Mouse (Mus musculus): ENCODE measurements around the gene Ctdspl. TPM values are rescaled to one million over a fixed set of nuclear protein-coding genes. Genes with fewer than 3 reads are reported as not detected.

Ctdspl gene
- polyA plus RNA-seq, 1 experiment from 2014 or later: 8.1 TPM

DNA sequence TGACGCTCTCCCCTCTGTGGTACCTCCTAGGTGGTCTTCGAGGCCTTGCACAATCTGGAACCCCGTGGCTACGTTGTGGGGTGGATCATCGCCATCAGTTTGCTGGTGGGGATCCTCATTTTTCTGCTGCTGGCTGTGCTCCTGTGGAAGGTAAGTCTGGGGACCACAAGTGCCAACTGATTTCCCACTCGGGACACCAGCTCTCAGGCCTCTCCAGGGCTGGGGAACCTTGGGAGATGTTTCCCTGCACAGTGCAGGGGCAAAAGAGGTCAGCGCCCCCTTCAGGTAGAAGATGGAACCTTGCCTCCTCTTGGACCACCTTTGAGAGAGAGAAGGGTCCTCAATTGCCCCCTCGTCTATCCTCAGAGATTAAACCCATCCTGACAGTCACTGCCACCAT lies 38.5 kb upstream of the Ctdspl start:
- Histone ChIP-seq H3K4me1 (ENCODE audit: control insufficient read depth, insufficient read depth, low read length) (no peaks in the 10 kb centered on the region; the same call in 1 of the 2 replicates), H3K27me3 (ENCODE audit: control insufficient read depth, insufficient read depth, low read length) (no peaks in the 10 kb centered on the region), H3K4me2 (ENCODE audit: low read depth, low read length) (no peak overlapping the region), H3K4me3 (ENCODE audit: low read length) (no peak overlapping the region), H3K36me3 (ENCODE audit: control insufficient read depth, insufficient read depth) (peaks cover 5% of the 10 kb centered on the region; the same call in 1 of the 2 replicates), H3K9me3 (replicated peaks; ENCODE audit: control insufficient read depth, low read length) (no peaks in the 10 kb centered on the region), H3K27ac (ENCODE audit: low read length) (no peak overlapping the region), H3K9ac (ENCODE audit: low read length) (no peak overlapping the region)
- 93% methylated on average over 8 of the region's 8 CpGs for WGBS
- no peak for ATAC-seq (replicated peaks; ENCODE audit: extremely low read depth, insufficient read depth, low FRiP score)

DNA sequence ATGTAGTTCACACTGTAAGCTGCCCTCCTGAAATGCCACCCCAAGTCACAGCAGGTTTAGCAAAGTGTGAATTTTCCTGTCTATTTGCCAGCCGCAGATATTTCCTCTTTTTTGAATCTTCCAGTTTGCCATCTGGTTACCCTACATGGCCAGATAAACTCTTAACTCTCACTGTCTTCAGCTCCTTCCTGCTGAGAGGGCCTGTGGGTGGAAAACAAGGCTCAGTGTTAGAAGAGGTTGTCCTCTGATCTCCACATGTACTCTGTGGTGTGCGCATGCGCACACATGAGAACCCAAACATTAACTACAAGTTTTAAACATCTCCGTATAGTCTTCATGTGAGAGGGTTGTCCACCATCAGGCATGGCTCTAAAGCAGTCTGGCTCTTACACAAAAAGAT lies 36.1 kb upstream of the Ctdspl start:
- WGBS: 75% methylated on average over 4 of the region's 4 CpGs
- Histone ChIP-seq H3K36me3 (ENCODE audit: control insufficient read depth, insufficient read depth) (peaks cover 5% of the 10 kb centered on the region; the same call in 1 of the 2 replicates), H3K27me3 (ENCODE audit: control insufficient read depth, insufficient read depth, low read length) (no peaks in the 10 kb centered on the region)

DNA sequence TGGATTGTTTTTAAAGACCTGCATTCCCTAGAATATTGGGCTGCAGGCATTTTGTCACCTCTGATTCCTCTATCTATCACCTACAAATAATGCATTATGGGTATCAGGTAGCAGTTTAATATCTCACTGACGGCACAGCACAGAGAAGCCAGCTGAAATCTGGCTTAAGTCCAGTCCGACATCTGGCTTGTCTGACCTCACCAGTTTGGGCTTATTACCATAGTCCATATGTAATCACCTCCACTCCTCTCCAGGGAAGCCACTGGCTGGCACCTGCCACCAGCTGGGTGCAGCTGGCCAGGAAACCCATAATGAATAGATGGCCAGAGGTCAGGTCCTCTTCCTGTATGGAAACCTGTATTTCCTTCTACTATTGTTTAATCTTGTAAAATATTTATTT lies 35.6 kb upstream of the Ctdspl start:
- H3K4me3 ChIP-seq (ENCODE audit: low read length): no peak overlapping the region

More for the DNA sequence above, 36.1 kb upstream of the Ctdspl start:
- H3K4me2 ChIP-seq (ENCODE audit: low read depth, low read length): no peak overlapping the region
- no peak for ATAC-seq (replicated peaks; ENCODE audit: extremely low read depth, insufficient read depth, low FRiP score)
- H3K4me1 ChIP-seq (ENCODE audit: control insufficient read depth, insufficient read depth, low read length): no peaks in the 10 kb centered on the region; the same call in 1 of the 2 replicates
- H3K9ac ChIP-seq (ENCODE audit: low read length): no peak overlapping the region
- 0 out of 2 replicates have a peak overlapping the region, but pooled peaks have one; percentile 2 for H3K27ac ChIP-seq (ENCODE audit: low read length)
- H3K9me3 ChIP-seq (replicated peaks; ENCODE audit: control insufficient read depth, low read length): no peaks in the 10 kb centered on the region
- no peak overlapping the region for H3K4me3 ChIP-seq (ENCODE audit: low read length)

DNA sequence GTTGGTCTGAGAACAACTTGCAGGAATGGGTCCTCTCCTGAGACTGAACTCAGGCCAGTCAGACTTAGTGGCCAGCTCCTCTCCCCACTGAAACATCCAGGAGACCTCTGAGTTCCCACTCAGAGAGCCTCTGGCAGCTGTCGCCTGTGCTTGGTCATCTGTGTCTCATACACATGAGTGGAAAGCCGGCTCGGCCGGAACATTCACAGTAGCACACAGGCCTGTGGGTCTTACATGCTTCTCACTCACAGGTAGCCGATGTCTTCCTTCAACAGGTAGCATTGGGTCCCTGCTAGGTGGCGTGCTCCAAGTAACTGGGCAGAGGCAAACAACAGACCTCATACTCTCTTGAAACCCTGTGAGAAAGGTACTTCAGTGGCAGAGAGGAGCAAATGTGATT lies 35.2 kb upstream of the Ctdspl start:
- H3K4me1 ChIP-seq (ENCODE audit: control insufficient read depth, insufficient read depth, low read length): no peaks in the 10 kb centered on the region; the same call in 1 of the 2 replicates
- no peak for ATAC-seq (replicated peaks; ENCODE audit: extremely low read depth, insufficient read depth, low FRiP score)
- H3K9me3 ChIP-seq (replicated peaks; ENCODE audit: control insufficient read depth, low read length): no peaks in the 10 kb centered on the region
- H3K27me3 ChIP-seq (ENCODE audit: control insufficient read depth, insufficient read depth, low read length): no peaks in the 10 kb centered on the region
- peaks cover 5% of the 10 kb centered on the region; the same call in 1 of the 2 replicates for H3K36me3 ChIP-seq (ENCODE audit: control insufficient read depth, insufficient read depth)
- no peak overlapping the region for H3K4me2 ChIP-seq (ENCODE audit: low read depth, low read length)
- H3K4me3 ChIP-seq (ENCODE audit: low read length): no peak overlapping the region
- no peak overlapping the region for H3K9ac ChIP-seq (ENCODE audit: low read length)
- H3K27ac ChIP-seq (ENCODE audit: low read length): no peak overlapping the region
- WGBS: 78% methylated on average over 6 of the region's 6 CpGs

More for the DNA sequence above, 35.6 kb upstream of the Ctdspl start:
- H3K9ac ChIP-seq (ENCODE audit: low read length): no peak overlapping the region
- no peaks in the 10 kb centered on the region for H3K27me3 ChIP-seq (ENCODE audit: control insufficient read depth, insufficient read depth, low read length)
- peaks cover 5% of the 10 kb centered on the region; the same call in 1 of the 2 replicates for H3K36me3 ChIP-seq (ENCODE audit: control insufficient read depth, insufficient read depth)
- no peaks in the 10 kb centered on the region; the same call in 1 of the 2 replicates for H3K4me1 ChIP-seq (ENCODE audit: control insufficient read depth, insufficient read depth, low read length)
- H3K27ac ChIP-seq (ENCODE audit: low read length): no peak overlapping the region
- ATAC-seq (replicated peaks; ENCODE audit: extremely low read depth, insufficient read depth, low FRiP score): no peak
- H3K4me2 ChIP-seq (ENCODE audit: low read depth, low read length): no peak overlapping the region
- H3K9me3 ChIP-seq (replicated peaks; ENCODE audit: control insufficient read depth, low read length): no peaks in the 10 kb centered on the region
- WGBS: 38% methylated on average over 2 of the region's 2 CpGs

DNA sequence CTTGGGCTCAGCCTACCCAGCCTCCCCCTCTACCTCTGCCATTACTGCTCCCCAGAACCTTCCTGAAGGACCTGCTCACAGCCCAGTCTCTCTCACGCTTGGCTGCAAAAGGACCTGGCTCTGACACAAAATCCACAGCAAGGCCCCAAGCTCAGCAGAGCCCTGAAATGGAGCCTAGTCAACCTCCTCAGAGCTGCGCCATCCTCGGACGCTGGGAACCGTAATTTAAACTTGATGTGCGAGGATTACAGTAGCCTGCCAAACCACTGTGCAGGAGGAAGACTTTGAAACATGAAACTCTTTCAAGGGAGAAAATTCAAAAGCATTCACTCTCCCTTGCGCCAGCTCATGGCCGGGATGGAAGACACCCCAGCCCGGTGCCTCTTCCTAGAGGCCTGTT lies 34.7 kb upstream of the Ctdspl start:
- no peak overlapping the region for H3K4me2 ChIP-seq (ENCODE audit: low read depth, low read length)
- ATAC-seq (replicated peaks; ENCODE audit: extremely low read depth, insufficient read depth, low FRiP score): no peak
- peaks cover 5% of the 10 kb centered on the region; the same call in 1 of the 2 replicates for H3K36me3 ChIP-seq (ENCODE audit: control insufficient read depth, insufficient read depth)

DNA sequence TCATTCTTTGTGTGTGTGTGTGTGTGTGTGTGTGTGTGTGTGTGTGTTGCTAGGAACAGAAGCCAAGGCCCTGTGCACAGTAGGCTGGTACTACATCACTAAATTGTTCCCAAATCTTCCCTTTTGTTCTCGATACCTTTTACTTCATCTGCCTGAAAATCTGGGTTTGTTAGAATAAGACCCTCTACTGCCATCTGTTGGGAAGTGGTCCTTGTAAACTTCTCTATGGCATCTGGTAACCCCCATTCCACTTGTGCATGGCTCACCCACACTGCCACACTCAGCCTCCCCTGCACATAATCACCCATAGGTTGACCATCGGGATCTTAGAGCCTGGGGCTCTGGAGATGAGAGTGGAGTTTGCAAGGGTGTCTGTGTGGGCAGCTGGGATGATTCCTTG lies 31.2 kb upstream of the Ctdspl start:
- H3K4me3 ChIP-seq (ENCODE audit: low read length): no peak overlapping the region
- ATAC-seq (replicated peaks; ENCODE audit: extremely low read depth, insufficient read depth, low FRiP score): no peak
- no peak overlapping the region for H3K9ac ChIP-seq (ENCODE audit: low read length)
- peaks cover 9% of the 10 kb centered on the region; the same call in 1 of the 2 replicates for H3K36me3 ChIP-seq (ENCODE audit: control insufficient read depth, insufficient read depth)
- no peak overlapping the region for H3K27ac ChIP-seq (ENCODE audit: low read length)
- no peaks in the 10 kb centered on the region; the same call in 1 of the 2 replicates for H3K4me1 ChIP-seq (ENCODE audit: control insufficient read depth, insufficient read depth, low read length)
- no peaks in the 10 kb centered on the region for H3K27me3 ChIP-seq (ENCODE audit: control insufficient read depth, insufficient read depth, low read length)
- 64% methylated on average over 2 of the region's 2 CpGs for WGBS
- H3K9me3 ChIP-seq (replicated peaks; ENCODE audit: control insufficient read depth, low read length): no peaks in the 10 kb centered on the region
- no peak overlapping the region for H3K4me2 ChIP-seq (ENCODE audit: low read depth, low read length)

More for the DNA sequence above, 34.7 kb upstream of the Ctdspl start:
- no peak overlapping the region for H3K4me3 ChIP-seq (ENCODE audit: low read length)
- H3K4me1 ChIP-seq (ENCODE audit: control insufficient read depth, insufficient read depth, low read length): no peaks in the 10 kb centered on the region; the same call in 1 of the 2 replicates
- H3K9me3 ChIP-seq (replicated peaks; ENCODE audit: control insufficient read depth, low read length): no peaks in the 10 kb centered on the region
- H3K9ac ChIP-seq (ENCODE audit: low read length): no peak overlapping the region
- H3K27me3 ChIP-seq (ENCODE audit: control insufficient read depth, insufficient read depth, low read length): no peaks in the 10 kb centered on the region
- 76% methylated on average over 9 of the region's 9 CpGs for WGBS
- H3K27ac ChIP-seq (ENCODE audit: low read length): no peak overlapping the region

DNA sequence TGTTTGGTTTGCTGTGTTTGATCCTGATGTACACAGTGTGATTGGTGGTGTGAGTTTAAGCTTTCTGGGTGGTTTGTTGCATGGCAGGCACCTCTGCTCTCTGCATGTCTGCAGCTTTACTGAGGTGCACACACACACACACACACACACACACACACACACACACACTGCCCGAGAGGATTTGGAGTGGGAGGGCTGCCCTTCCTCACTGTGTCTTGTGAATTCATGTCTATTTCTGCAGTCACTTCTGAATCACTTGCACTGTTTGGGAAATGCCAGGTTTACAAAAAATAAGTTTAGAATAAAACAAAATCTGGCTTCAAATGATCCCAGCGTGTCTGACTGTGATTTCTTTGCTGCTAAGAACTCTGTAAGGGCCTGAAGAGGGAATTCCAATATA lies 25.6 kb upstream of the Ctdspl start:
- Histone ChIP-seq H3K36me3 (ENCODE audit: control insufficient read depth, insufficient read depth) (peaks cover 4% of the 10 kb centered on the region; the same call in 1 of the 2 replicates), H3K4me1 (ENCODE audit: control insufficient read depth, insufficient read depth, low read length) (no peaks in the 10 kb centered on the region), H3K27me3 (ENCODE audit: control insufficient read depth, insufficient read depth, low read length) (no peaks in the 10 kb centered on the region), H3K9ac (ENCODE audit: low read length) (no peak overlapping the region), H3K9me3 (replicated peaks; ENCODE audit: control insufficient read depth, low read length) (no peaks in the 10 kb centered on the region), H3K27ac (ENCODE audit: low read length) (no peak overlapping the region), H3K4me2 (ENCODE audit: low read depth, low read length) (no peak overlapping the region), H3K4me3 (ENCODE audit: low read length) (no peak overlapping the region)
- no peak for ATAC-seq (replicated peaks; ENCODE audit: extremely low read depth, insufficient read depth, low FRiP score)
- 68% methylated on average over 2 of the region's 2 CpGs for WGBS

DNA sequence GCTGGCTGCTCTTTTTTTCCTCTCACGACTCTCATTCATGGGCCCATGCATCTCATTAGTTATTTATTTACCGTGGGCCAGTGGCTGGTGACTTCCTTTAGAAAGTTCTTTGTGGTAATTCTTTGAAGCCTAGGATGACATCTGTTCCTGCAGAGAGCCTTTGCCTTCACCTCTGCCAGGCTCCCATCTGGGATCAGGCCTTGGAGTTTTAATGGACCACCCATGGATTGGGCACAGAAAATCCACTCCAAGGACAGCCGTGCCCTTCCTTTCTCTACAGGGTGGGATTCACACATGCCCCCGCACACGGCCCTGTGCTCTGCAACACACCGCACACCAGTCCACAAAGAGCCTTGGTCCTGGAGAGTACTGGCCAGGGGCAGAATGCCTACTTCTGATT lies 24.3 kb upstream of the Ctdspl start:
- H3K27ac ChIP-seq (ENCODE audit: low read length): no peak overlapping the region

DNA sequence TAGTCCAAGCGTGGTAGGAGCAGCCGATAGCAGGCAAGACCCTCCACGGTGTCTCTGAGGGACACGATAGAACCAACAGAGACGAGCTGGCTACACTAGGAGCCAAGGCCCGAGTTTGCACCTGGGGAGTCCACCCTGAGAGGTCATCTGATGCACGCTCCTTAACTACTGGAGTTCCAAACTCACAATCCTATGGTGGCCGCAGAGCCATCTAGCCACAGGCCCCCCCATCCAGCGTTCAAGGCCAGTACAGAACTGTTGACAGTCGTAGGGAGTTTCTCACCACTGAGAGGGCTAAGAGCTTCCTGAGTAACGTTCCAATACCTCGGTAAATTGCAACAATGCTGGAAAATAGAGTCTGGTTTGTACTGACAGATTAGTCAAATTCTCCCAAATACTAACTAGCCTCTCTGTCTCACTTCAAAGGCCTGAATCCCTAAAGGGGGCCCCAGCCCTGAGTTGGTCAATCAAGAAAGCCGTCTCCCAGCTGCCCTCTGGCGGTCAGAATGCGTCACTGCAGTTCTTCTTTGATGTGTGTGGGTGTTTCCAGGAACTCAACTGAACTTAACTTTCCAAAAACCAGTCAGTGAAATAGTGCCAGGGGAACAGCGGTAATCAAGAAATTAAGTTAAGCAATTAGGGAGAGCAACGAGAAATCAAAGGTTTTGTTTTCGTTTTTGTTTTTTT lies 18.2 kb upstream of the Ctdspl start:
- no peak overlapping the region for H3K4me3 ChIP-seq (ENCODE audit: low read length)
- H3K4me1 ChIP-seq (ENCODE audit: control insufficient read depth, insufficient read depth, low read length): peaks cover 4% of the 10 kb centered on the region
- H3K9me3 ChIP-seq (replicated peaks; ENCODE audit: control insufficient read depth, low read length): no peaks in the 10 kb centered on the region
- ATAC-seq (replicated peaks; ENCODE audit: extremely low read depth, insufficient read depth, low FRiP score): no peak; the same call in 1 of the 2 replicates
- no peaks in the 10 kb centered on the region for H3K36me3 ChIP-seq (ENCODE audit: control insufficient read depth, insufficient read depth)
- H3K4me2 ChIP-seq (ENCODE audit: low read depth, low read length): no peak overlapping the region
- H3K27me3 ChIP-seq (ENCODE audit: control insufficient read depth, insufficient read depth, low read length): no peaks in the 10 kb centered on the region
- H3K9ac ChIP-seq (ENCODE audit: low read length): no peak overlapping the region
- no peak overlapping the region for H3K27ac ChIP-seq (ENCODE audit: low read length)
- 50% methylated on average over 18 of the region's 18 CpGs for WGBS

More for the DNA sequence above, 24.3 kb upstream of the Ctdspl start:
- Histone ChIP-seq H3K27me3 (ENCODE audit: control insufficient read depth, insufficient read depth, low read length) (no peaks in the 10 kb centered on the region), H3K4me1 (ENCODE audit: control insufficient read depth, insufficient read depth, low read length) (no peaks in the 10 kb centered on the region), H3K36me3 (ENCODE audit: control insufficient read depth, insufficient read depth) (peaks cover 4% of the 10 kb centered on the region; the same call in 1 of the 2 replicates), H3K4me3 (ENCODE audit: low read length) (no peak overlapping the region), H3K4me2 (ENCODE audit: low read depth, low read length) (no peak overlapping the region), H3K9ac (ENCODE audit: low read length) (no peak overlapping the region), H3K9me3 (replicated peaks; ENCODE audit: control insufficient read depth, low read length) (no peaks in the 10 kb centered on the region)
- no peak for ATAC-seq (replicated peaks; ENCODE audit: extremely low read depth, insufficient read depth, low FRiP score)
- 68% methylated on average over 6 of the region's 6 CpGs for WGBS
